Mouse (Mus musculus) embryonic fibroblast, embryonic 13.5 days (primary cell): ENCODE data around the gene Sptbn4.

ENCODE experiments used
- CTCF ChIP-seq: IDR thresholded peaks from 2 replicates; pipeline ENCODE4 v1.5.1; 2011; ENCODE audit warnings: mild to moderate bottlenecking, control low read depth, low read length, moderate library complexity, borderline replicate concordance; ENCODE audit not compliant: insufficient read depth
- POLR2A ChIP-seq: IDR thresholded peaks from 2 replicates; pipeline ENCODE4 v1.6.1; 2011; ENCODE audit warnings: low read depth, mild to moderate bottlenecking, control low read depth, low read length, moderate library complexity

DNA sequence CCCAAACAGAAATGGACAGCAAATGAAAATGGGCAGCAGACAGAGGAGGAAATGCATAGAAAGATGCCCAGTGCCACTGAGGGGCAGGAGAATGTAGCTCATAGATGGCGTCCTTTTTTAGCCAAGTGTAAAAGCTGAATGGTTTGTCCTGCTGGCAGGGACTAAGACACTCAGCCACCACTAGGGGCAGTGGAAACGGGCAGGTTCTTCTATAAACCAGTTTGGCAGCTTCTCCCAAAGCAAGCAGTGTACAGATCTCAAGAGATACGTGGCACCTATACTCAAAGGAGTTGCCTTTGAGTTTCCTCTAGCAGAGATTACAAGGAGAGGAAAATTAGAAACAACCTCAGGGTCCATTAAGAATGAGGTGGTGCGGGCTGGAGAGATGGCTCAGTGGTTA, 69.1 kb downstream of the Sptbn4 start:
- TF ChIP-seq CTCF (peak; percentile 18; the same call in 1 of the 2 replicates), POLR2A (no peak)
